In the genomic region with DNA sequence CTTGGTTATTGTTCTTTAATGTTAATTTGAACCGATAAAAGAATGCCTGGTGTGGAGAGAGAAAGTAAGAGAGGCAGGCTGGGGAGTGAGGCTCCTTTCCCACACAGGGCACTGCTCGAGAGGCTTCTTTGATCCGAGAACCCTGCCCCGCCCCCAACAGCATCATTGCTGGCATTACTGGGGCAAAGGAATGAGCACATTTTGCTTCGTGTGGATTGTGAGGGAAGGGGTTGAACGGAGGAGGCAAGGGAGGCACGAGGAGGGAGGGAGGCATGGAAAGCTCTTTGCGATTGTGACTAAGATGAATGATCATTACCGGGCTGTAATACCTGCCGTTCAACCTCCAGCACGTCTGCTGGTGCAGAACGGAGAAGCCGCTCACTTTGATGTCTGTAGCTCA, we compare ENCODE assay signal across 8 mouse cellular contexts.
DNase-seq lines count a peak whose midpoint lies in the region; TF ChIP-seq lines count a peak whose summit lies in the region.

No protein-coding gene starts in this region.

- peak; percentile 21 for DNase-seq in left cerebral cortex, adult 2 months (ENCODE audit: extremely low spot score in 1 of 2, low spot score in 2 of 2)
- DNase-seq in left cerebral cortex, adult 8-10 months (ENCODE audit: low spot score in 2 of 2), result no peak
- DNase-seq in cerebellum, adult 9-11 months, result peak; percentile 11
- DNase-seq in forelimb bud, embryonic 11.5 days (ENCODE audit: low read depth, low spot score), result peak; percentile 67
- peak; percentile 34 to 41 for DNase-seq in layer of hippocampus, postnatal 14 days (ENCODE audit: low spot score in 2 of 2)
- peak; percentile 59 for DNase-seq in lung, postnatal 14 days
- peak; percentile 78 for DNase-seq in retina, postnatal 1 day
- DNase-seq in B cell, adult 2 months, result no peak

- intact Hi-C loops in left cerebral cortex, adult 2 months (cut with DNase I), result no loop called here

- H3K27ac ChIP-seq in left cerebral cortex, adult 2 months, result no peak overlapping the region

- H3K4me3 ChIP-seq in left cerebral cortex, adult 2 months, result peak overlapping the region; percentile 36

- no peak for TF ChIP-seq CTCF in left cerebral cortex, adult 2 months (IDR thresholded peaks at IDR 0.05)

Comparison
In these comparisons a context has a peak if more than half of its experiments do, and no peak if none do; other contexts are left out.
1. DNase-seq: peak in left cerebral cortex, adult 2 months (2 of 2), cerebellum, adult 9-11 months (single experiment), forelimb bud, embryonic 11.5 days (single experiment), layer of hippocampus, postnatal 14 days (2 of 2), lung, postnatal 14 days (single experiment) and retina, postnatal 1 day (single experiment); none in left cerebral cortex, adult 8-10 months (0 of 2) and B cell, adult 2 months (0 of 2).